Mouse (Mus musculus) erythroblast, embryonic 14.5 days (primary cell): ENCODE measurements around the gene Chsy1.

Experiments used
- GATA1 ChIP-seq: IDR thresholded peaks from 2 replicates; pipeline ENCODE4 v1.6.1; 2012; ENCODE audit warnings: low read length, inconsistent platforms, mixed read lengths
- TAL1 ChIP-seq: IDR thresholded peaks from 3 replicates; pipeline ENCODE4 v1.6.1; 2012; ENCODE audit warnings: low read length, inconsistent platforms, mixed read lengths

DNA sequence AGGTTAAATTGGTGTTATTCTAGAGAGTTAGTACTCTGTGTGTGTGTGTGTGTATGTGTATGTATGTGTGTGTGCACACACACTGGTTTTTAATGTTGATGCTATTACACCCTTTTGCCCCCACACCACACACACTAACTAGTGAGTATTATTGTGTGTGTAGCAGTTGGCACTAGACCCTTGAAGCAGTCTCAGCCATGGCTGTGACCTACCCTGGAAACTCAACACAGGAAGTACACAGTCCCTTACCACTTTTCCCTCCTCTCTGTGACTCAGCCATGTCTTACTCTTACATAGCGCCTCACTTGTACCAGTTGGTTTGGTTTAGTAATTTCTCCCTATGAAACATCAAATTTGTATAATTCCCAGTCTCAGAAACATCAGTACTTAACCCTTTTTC lies 37.8 kb downstream of the Chsy1 start:
- TF ChIP-seq GATA1 (no peak), TAL1 (no peak)
